Mouse (Mus musculus): Measurements from ENCODE around the gene Slc6a6. TPM values are rescaled to one million over a fixed set of nuclear protein-coding genes. Genes with fewer than 3 reads are reported as not detected.

Slc6a6 gene
- polyA plus RNA-seq, 1 experiment, result not detected

DNA sequence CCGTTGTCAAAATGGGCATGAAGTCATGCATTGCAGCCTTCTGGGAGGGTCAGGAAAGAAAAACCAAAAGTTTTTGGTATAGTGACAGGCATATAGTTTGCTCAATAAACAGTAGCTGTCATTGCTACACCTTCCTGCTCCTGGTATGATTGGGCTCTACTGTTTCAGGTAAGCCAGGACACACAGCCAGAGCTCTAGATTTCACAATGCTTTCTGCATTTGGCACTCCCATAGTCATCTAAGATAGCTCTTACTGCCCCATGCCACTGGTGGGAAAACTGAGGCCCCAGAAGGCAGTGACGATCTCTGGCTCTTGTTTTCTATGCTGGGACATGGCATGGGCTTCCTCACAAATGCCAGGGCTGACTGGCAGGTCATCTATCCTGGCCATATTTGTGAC, 19.6 kb downstream of the Slc6a6 start:
- TF ChIP-seq POLR2A (IDR thresholded peaks at IDR 0.05; ENCODE audit: insufficient read depth, low read depth, low read length) (no peak), CTCF (IDR thresholded peaks at IDR 0.05; ENCODE audit: insufficient read depth, low read depth, low read length) (no peak)
- H3K4me1 ChIP-seq (ENCODE audit: control insufficient read depth, insufficient read depth, low read length), result peaks cover 24% of the 10 kb centered on the region
- no peak overlapping the region for H3K27ac ChIP-seq (ENCODE audit: insufficient read depth, low read depth, low read length)
- 90% methylated on average over 2 of the region's 2 CpGs for WGBS
- H3K4me3 ChIP-seq (ENCODE audit: insufficient read depth, low read depth, low read length), result no peak overlapping the region

DNA sequence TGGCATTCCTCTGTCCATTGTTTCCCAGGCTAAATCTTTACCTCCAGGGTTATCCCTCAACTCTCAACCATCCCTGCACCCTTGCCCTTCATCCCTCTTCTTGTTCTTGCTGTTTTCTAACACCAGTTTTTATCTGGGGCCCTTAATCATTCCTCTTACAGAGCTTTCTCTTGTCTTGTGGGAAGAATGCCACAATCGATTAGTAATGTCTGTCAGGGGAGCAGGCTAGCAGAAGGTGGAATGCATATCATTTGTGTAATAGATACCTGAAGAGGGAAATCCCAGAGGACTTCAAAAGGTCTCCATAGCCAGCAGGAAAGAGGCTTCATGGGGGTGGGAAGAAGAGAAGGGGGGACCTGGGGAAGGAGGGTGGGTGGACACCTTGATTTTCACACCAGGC, 20.6 kb downstream of the Slc6a6 start:
- Histone ChIP-seq H3K4me3 (ENCODE audit: insufficient read depth, low read depth, low read length) (no peak overlapping the region), H3K27ac (ENCODE audit: insufficient read depth, low read depth, low read length) (no peak overlapping the region), H3K4me1 (ENCODE audit: control insufficient read depth, insufficient read depth, low read length) (peaks cover 17% of the 10 kb centered on the region)
- WGBS, result 85% methylated on average over 1 of the region's 1 CpGs
- TF ChIP-seq CTCF (IDR thresholded peaks at IDR 0.05; ENCODE audit: insufficient read depth, low read depth, low read length) (no peak), POLR2A (IDR thresholded peaks at IDR 0.05; ENCODE audit: insufficient read depth, low read depth, low read length) (no peak)

DNA sequence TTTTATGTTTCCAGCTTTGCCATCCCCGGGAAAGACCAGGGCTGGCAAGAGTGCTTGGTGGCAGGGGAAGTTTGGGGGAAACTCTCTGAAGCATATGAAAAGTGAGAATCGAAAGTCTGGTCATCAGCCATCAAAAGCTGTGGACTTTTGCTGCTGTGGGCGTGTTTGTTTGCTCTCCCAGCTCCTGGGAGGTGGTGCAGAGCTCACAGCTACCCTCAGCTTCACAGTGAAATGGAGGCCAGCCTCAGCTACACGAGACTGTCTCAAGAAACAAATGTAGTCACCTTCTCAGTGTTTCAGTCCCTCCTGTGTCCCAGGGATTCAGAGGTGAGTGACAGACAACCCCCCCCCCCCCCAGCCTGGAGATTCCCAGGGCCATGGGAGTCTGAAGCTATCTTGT, 21.8 kb downstream of the Slc6a6 start:
- 60% methylated on average over 4 of the region's 4 CpGs for WGBS
- H3K4me3 ChIP-seq (ENCODE audit: insufficient read depth, low read depth, low read length), result no peak overlapping the region
- TF ChIP-seq POLR2A (IDR thresholded peaks at IDR 0.05; ENCODE audit: insufficient read depth, low read depth, low read length), result no peak
- peaks cover 26% of the 10 kb centered on the region for H3K4me1 ChIP-seq (ENCODE audit: control insufficient read depth, insufficient read depth, low read length)
- no peak overlapping the region for H3K27ac ChIP-seq (ENCODE audit: insufficient read depth, low read depth, low read length)

DNA sequence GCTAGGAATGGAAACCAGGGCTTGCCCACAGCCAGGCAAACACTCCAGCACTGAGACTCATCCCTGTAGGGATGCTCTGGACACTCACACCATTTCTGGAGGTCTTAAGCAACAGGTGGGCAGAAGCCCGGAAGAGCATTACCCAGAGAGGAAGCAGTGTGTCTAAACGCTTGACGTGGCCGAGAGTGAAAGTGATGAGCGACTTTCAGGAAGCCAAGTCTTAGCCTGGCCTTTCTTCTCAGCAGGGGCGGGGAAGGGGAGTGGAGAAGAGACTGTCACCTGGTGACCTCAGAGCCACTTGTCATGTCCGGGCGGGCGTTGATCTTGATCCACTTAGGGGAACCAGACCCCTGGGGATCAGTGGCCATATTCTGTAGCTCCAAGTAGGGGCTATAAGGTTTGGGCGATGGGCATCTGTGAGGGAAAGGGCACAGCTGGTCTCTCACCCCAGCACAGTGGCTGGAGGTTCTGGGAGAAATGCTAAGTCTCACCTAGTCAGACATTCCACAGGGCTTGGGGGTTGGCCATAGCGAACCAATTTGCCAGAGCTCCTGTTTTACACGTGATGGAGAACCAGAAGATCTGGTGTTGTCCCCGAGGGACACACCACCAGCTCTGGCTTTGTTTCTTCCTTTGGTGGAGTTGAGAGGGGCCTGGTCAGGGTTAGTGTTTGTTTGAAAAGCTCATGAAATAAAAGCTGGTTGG, 22.4 kb downstream of the Slc6a6 start:
- WGBS, result 91% methylated on average over 13 of the region's 13 CpGs
- TF ChIP-seq CTCF (IDR thresholded peaks at IDR 0.05; ENCODE audit: insufficient read depth, low read depth, low read length), result no peak
- TF ChIP-seq POLR2A (IDR thresholded peaks at IDR 0.05; ENCODE audit: insufficient read depth, low read depth, low read length), result no peak
- no peak overlapping the region for H3K4me3 ChIP-seq (ENCODE audit: insufficient read depth, low read depth, low read length)
- no peak overlapping the region for H3K27ac ChIP-seq (ENCODE audit: insufficient read depth, low read depth, low read length)
- peaks cover 29% of the 10 kb centered on the region for H3K4me1 ChIP-seq (ENCODE audit: control insufficient read depth, insufficient read depth, low read length)

DNA sequence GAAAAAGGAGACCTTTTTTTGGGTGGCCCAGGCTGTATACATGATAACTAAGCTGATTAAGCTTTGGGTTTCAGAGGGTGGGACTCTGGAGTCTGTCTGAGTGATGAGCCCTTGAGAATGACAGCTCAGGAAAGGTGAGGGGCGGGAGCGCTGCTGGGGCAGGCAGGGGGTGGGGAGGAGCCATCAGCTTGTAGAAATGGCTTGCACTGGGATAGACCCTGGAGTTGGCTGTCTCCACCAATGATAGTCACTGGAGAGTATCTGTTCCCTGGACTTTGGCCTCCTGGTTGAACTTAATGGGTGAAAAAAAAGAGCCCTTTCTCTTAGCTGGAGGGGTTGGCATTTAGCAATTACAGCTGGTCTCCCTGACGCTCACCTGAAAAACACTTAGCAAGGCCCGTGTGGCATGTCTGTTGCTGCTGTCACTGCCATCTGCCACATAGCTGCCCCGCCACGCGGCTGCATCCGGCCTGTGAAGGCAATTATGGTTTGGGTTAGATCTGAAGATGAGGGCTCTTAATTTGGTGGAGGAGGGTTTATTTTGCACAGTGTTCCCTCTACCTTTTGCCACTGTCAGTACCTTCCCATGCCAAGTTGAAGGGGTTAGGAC, 23.5 kb downstream of the Slc6a6 start:
- WGBS, result 78% methylated on average over 8 of the region's 8 CpGs
- Histone ChIP-seq H3K27ac (ENCODE audit: insufficient read depth, low read depth, low read length) (no peak overlapping the region), H3K4me1 (ENCODE audit: control insufficient read depth, insufficient read depth, low read length) (peaks cover 40% of the 10 kb centered on the region), H3K4me3 (ENCODE audit: insufficient read depth, low read depth, low read length) (no peak overlapping the region)
- no peak for TF ChIP-seq POLR2A (IDR thresholded peaks at IDR 0.05; ENCODE audit: insufficient read depth, low read depth, low read length)
- TF ChIP-seq CTCF (IDR thresholded peaks at IDR 0.05; ENCODE audit: insufficient read depth, low read depth, low read length), result no peak

DNA sequence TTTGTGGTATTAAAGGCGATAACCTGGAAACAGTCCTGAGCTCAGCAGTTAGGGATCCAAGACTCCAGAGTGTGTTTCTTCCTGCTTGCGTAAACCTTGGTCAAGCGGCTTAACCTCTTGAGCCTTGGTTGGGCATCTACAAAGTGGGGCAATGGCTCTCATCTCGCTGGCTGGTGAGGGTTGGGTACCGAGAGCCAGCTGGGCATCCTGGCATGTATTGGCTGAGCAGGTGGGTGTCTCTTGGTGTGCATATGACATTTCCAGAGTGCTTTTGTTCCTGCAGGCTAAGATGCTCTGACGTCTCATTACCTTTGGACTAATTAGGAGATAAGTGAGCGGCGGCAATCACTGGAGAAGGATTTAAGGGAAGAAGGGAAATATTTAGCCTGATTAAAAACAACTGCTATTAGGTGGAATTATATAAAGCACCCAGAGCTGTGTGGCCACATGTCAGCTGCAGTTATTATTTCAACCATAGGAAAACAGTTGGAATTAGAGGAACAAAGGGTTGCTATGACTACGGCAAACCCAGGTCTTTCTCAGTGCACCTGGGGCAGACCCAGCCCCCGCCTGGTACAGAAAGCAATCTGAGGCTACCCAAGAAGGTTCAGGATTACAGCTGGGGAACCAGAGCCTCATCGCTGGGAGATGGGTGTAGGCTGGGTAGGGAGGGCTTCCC, 24.2 kb downstream of the Slc6a6 start:
- no peak overlapping the region for H3K4me3 ChIP-seq (ENCODE audit: insufficient read depth, low read depth, low read length)
- TF ChIP-seq POLR2A (IDR thresholded peaks at IDR 0.05; ENCODE audit: insufficient read depth, low read depth, low read length) (no peak), CTCF (IDR thresholded peaks at IDR 0.05; ENCODE audit: insufficient read depth, low read depth, low read length) (no peak)
- WGBS, result 56% methylated on average over 11 of the region's 11 CpGs
- peaks cover 47% of the 10 kb centered on the region for H3K4me1 ChIP-seq (ENCODE audit: control insufficient read depth, insufficient read depth, low read length)
- 0 out of 2 replicates have a peak overlapping the region, but pooled peaks have one; percentile 5 for H3K27ac ChIP-seq (ENCODE audit: insufficient read depth, low read depth, low read length)

DNA sequence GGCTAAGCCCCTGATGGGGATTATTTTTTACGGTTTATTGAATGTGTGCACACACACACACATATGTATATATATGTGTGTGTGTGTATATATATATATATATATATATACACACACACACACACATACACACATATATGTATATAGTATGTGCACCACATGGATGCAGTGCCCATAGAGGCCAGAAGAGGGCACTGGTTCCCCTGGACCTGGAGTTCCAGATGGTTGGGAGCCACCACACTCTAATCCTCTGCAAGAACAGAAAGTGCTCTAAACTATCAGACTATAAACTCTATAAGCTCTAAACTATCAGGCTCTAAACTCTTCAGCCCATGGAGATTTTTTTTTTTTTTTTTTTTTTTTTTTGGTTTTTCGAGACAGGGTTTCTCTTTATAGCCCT, 25.1 kb downstream of the Slc6a6 start:
- H3K27ac ChIP-seq (ENCODE audit: insufficient read depth, low read depth, low read length), result no peak overlapping the region
- TF ChIP-seq POLR2A (IDR thresholded peaks at IDR 0.05; ENCODE audit: insufficient read depth, low read depth, low read length) (no peak), CTCF (IDR thresholded peaks at IDR 0.05; ENCODE audit: insufficient read depth, low read depth, low read length) (no peak)
- H3K4me3 ChIP-seq (ENCODE audit: insufficient read depth, low read depth, low read length), result no peak overlapping the region
- H3K4me1 ChIP-seq (ENCODE audit: control insufficient read depth, insufficient read depth, low read length), result peaks cover 56% of the 10 kb centered on the region
- 79% methylated on average over 2 of the region's 2 CpGs for WGBS

DNA sequence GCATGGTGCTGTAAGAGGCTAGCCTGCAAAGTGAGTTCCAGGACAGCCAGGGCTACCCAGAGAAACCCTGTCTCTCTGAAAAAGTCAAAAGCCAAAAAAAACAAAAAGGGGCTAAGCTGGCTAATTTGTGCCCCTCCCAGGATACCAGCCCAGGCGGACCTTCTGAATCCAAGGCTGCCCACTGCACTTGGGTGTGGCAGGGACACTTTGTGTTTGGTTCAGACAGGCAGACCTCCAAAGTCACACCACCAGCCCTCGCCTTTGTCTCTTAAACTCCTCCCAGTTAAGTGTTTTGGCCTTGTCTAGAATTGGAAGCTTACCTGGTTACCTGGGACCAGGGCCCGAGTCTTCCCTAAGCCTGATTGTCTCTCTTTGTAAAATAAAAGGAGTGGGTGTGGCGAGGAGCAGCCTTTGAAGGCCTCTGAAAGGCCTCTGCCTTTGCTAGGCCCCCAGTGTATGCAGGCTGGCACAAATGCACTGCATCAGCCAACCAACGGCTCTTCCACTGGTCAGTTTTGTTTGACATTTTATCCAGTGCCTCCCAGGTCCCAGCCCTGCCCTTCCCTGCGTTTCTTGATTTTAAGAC, 26.6 kb downstream of the Slc6a6 start:
- WGBS, result 73% methylated on average over 6 of the region's 6 CpGs
- Histone ChIP-seq H3K4me1 (ENCODE audit: control insufficient read depth, insufficient read depth, low read length) (peaks cover 61% of the 10 kb centered on the region), H3K27ac (ENCODE audit: insufficient read depth, low read depth, low read length) (no peak overlapping the region), H3K4me3 (ENCODE audit: insufficient read depth, low read depth, low read length) (no peak overlapping the region)
- TF ChIP-seq CTCF (IDR thresholded peaks at IDR 0.05; ENCODE audit: insufficient read depth, low read depth, low read length) (no peak), POLR2A (IDR thresholded peaks at IDR 0.05; ENCODE audit: insufficient read depth, low read depth, low read length) (no peak)

Data from olfactory bulb, adult 2 months (tissue).